Mouse (Mus musculus): ENCODE measurements around the gene Gm10203. TPM values are rescaled to one million over a fixed set of nuclear protein-coding genes. Genes with fewer than 3 reads are reported as not detected.

The Gm10203 gene
- total and polyA plus RNA-seq, 2 experiments: not detected

DNA sequence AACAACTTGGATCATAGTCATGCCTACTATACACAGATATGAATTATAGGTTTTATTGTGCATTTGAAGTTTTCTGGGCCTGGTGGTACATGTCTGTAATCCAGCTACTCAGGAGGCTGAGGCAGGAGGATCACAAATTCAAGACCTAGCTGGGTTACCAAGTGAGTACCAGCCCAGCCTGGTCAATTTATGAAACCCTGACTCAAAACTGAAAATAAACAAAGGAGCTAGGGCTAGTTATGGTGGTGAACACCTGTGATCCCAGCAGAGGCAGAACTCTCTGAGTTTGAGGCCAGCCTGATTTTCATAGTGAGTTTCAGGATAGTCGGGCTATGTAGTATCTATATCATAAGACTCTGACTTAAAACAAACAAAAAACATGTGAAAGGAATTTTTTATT, 32.7 kb upstream of the Gm10203 start:
- Histone ChIP-seq H3K4me1 (ENCODE audit: control insufficient read depth, insufficient read depth, low read length) (peaks cover 21% of the 10 kb centered on the region), H3K36me3 (ENCODE audit: control insufficient read depth, insufficient read depth, low read length) (no peaks in the 10 kb centered on the region; the same call in 1 of the 2 replicates), H3K27ac (replicated peaks; ENCODE audit: insufficient read depth, low read depth, low read length) (0 out of 2 replicates have a peak overlapping the region, but pooled peaks have one; percentile 10), H3K4me3 (ENCODE audit: insufficient read depth, low read depth, low read length) (no peak overlapping the region), H3K27me3 (ENCODE audit: control insufficient read depth, insufficient read depth, low read length) (no peaks in the 10 kb centered on the region), H3K79me2 (ENCODE audit: control insufficient read depth, insufficient read depth, low read length) (peaks cover 20% of the 10 kb centered on the region; the same call in 1 of the 2 replicates), H3K9ac (ENCODE audit: low read depth, low read length) (no peak overlapping the region)
- no peak for TF ChIP-seq CTCF (IDR thresholded peaks at IDR 0.05; ENCODE audit: low read depth, low read length)
- TF ChIP-seq POLR2A (IDR thresholded peaks at IDR 0.05; ENCODE audit: extremely low read depth, insufficient read depth, low read length): no peak
- DNase-seq (ENCODE audit: extremely low read depth, low read depth, low spot score): no peak
- 88% methylated on average over 1 of the region's 1 CpGs for WGBS

DNA sequence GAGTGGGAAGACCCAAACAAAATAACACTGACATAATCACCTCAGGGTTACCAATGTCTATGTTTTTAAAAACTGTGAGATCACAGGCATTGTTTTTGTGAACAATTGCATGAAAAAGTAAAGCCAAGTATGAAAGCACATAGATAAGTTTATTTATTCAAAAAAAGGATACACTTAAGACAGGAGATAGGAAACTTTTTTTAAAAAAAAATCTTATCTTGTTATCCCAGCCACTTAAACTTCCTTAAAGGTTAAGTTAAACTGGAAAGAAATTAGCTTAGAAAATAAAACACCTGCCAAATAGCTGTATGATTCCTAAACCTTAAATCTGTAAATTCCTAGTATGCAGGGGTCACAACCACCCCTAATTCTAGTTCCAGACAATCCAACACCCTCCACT, 31.0 kb upstream of the Gm10203 start:
- H3K27me3 ChIP-seq (ENCODE audit: control insufficient read depth, insufficient read depth, low read length): no peaks in the 10 kb centered on the region
- H3K4me3 ChIP-seq (ENCODE audit: insufficient read depth, low read depth, low read length): no peak overlapping the region; the same call in 1 of the 2 replicates
- peaks cover 16% of the 10 kb centered on the region; the same call in 1 of the 2 replicates for H3K79me2 ChIP-seq (ENCODE audit: control insufficient read depth, insufficient read depth, low read length)
- TF ChIP-seq POLR2A (IDR thresholded peaks at IDR 0.05; ENCODE audit: extremely low read depth, insufficient read depth, low read length): no peak
- no peak for TF ChIP-seq CTCF (IDR thresholded peaks at IDR 0.05; ENCODE audit: low read depth, low read length)
- peaks cover 16% of the 10 kb centered on the region for H3K4me1 ChIP-seq (ENCODE audit: control insufficient read depth, insufficient read depth, low read length)
- H3K9ac ChIP-seq (ENCODE audit: low read depth, low read length): no peak overlapping the region
- no peak overlapping the region for H3K27ac ChIP-seq (replicated peaks; ENCODE audit: insufficient read depth, low read depth, low read length)
- DNase-seq (ENCODE audit: extremely low read depth, low read depth, low spot score): no peak
- H3K36me3 ChIP-seq (ENCODE audit: control insufficient read depth, insufficient read depth, low read length): no peaks in the 10 kb centered on the region

DNA sequence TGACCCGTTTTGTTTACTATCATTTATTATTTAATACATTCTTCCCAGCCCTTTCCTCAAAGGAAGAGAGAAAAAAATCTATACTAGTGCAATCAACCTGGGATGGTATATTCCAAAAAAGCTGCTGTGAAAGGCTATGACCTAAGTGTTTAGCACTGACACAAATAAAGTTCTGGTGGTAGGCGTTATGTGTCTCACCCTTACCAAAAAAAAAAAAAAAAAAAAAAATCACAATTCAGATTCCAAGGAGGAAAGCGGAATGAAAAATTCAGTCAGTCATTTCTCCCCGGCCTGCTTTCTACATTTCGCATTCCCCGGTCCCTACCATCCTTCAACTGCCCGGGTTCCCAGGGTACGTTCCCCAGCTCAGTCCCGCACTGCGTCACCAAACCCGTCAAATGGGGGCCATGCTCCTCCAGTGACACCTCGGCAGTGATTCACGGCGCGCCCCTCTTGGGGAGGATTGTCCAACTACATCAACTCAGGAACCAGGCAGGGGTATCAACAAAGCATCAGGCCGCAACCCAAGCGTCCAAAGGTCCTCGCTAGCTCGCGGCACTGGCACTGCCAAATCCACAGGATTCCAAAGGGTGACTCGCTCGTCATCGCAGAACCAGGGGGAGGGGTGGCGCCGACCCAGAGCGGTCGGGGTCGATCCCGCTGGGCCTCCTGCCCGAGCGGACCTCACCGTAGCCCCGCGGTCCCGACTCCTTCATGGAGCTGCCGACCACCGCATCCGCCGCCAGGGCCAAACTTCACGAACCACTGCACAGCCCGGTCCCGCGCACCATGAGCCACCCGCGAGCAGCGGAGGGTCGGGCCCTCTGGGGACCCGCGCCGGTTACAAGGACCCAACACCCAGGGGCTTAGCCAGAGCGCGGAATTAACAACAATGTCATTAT, 29.5 kb upstream of the Gm10203 start:
- H3K36me3 ChIP-seq (ENCODE audit: control insufficient read depth, insufficient read depth, low read length): no peaks in the 10 kb centered on the region

GRCm38 (mm10) chr6:149101076-149101942, 28.7 kb upstream of the Gm10203 start, which contains the start of gene Dennd5b:
Dennd5b (minus strand) TSS chr6:149101680.
- H3K36me3 ChIP-seq (ENCODE audit: control insufficient read depth, insufficient read depth, low read length): no peaks in the 10 kb centered on the region
- peak; percentile 44 for DNase-seq (ENCODE audit: extremely low read depth, low read depth, low spot score)

More for the DNA sequence above, 29.5 kb upstream of the Gm10203 start:
- peak overlapping the region; percentile 80 for H3K4me3 ChIP-seq (ENCODE audit: insufficient read depth, low read depth, low read length)
- H3K27me3 ChIP-seq (ENCODE audit: control insufficient read depth, insufficient read depth, low read length): no peaks in the 10 kb centered on the region
- H3K27ac ChIP-seq (replicated peaks; ENCODE audit: insufficient read depth, low read depth, low read length): peak overlapping the region; percentile 100
- peaks cover 14% of the 10 kb centered on the region; the same call in 1 of the 2 replicates for H3K79me2 ChIP-seq (ENCODE audit: control insufficient read depth, insufficient read depth, low read length)
- peaks cover 13% of the 10 kb centered on the region for H3K4me1 ChIP-seq (ENCODE audit: control insufficient read depth, insufficient read depth, low read length)
- H3K9ac ChIP-seq (ENCODE audit: low read depth, low read length): peak overlapping the region; percentile 99
- DNase-seq (ENCODE audit: extremely low read depth, low read depth, low spot score): peak; percentile 91
- TF ChIP-seq CTCF (IDR thresholded peaks at IDR 0.05; ENCODE audit: low read depth, low read length) (no peak), POLR2A (IDR thresholded peaks at IDR 0.05; ENCODE audit: extremely low read depth, insufficient read depth, low read length) (0 out of 2 replicates have a peak, but pooled peaks have one; percentile 58)
- under 1% methylated on average over 52 of the region's 52 CpGs for WGBS

GRCm38 (mm10) chr6:149101943-149102243, 28.1 kb upstream of the Gm10203 start:
- peak overlapping the region; percentile 83 for H3K27ac ChIP-seq (replicated peaks; ENCODE audit: insufficient read depth, low read depth, low read length)
- no peaks in the 10 kb centered on the region for H3K27me3 ChIP-seq (ENCODE audit: control insufficient read depth, insufficient read depth, low read length)
- peak overlapping the region; percentile 93 for H3K9ac ChIP-seq (ENCODE audit: low read depth, low read length)
- H3K79me2 ChIP-seq (ENCODE audit: control insufficient read depth, insufficient read depth, low read length): peaks cover 13% of the 10 kb centered on the region; the same call in 1 of the 2 replicates
- peak overlapping the region; percentile 80 for H3K4me3 ChIP-seq (ENCODE audit: insufficient read depth, low read depth, low read length)
- H3K36me3 ChIP-seq (ENCODE audit: control insufficient read depth, insufficient read depth, low read length): no peaks in the 10 kb centered on the region
- DNase-seq (ENCODE audit: extremely low read depth, low read depth, low spot score): no peak
- TF ChIP-seq CTCF (IDR thresholded peaks at IDR 0.05; ENCODE audit: low read depth, low read length) (no peak), POLR2A (IDR thresholded peaks at IDR 0.05; ENCODE audit: extremely low read depth, insufficient read depth, low read length) (no peak)
- 5% methylated on average over 7 of the region's 7 CpGs for WGBS
- H3K4me1 ChIP-seq (ENCODE audit: control insufficient read depth, insufficient read depth, low read length): peaks cover 10% of the 10 kb centered on the region; the same call in 1 of the 2 replicates

More at GRCm38 (mm10) chr6:149101076-149101942, 28.7 kb upstream of the Gm10203 start, which contains the start of gene Dennd5b:
- Histone ChIP-seq H3K79me2 (ENCODE audit: control insufficient read depth, insufficient read depth, low read length) (peaks cover 13% of the 10 kb centered on the region; the same call in 1 of the 2 replicates), H3K4me3 (ENCODE audit: insufficient read depth, low read depth, low read length) (peak within 1 kb of the TSS; percentile 80), H3K27me3 (ENCODE audit: control insufficient read depth, insufficient read depth, low read length) (no peaks in the 10 kb centered on the region), H3K4me1 (ENCODE audit: control insufficient read depth, insufficient read depth, low read length) (peaks cover 10% of the 10 kb centered on the region; the same call in 1 of the 2 replicates), H3K9ac (ENCODE audit: low read depth, low read length) (peak within 1 kb of the TSS; percentile 99), H3K27ac (replicated peaks; ENCODE audit: insufficient read depth, low read depth, low read length) (peak within 1 kb of the TSS; percentile 100)
- TF ChIP-seq POLR2A (IDR thresholded peaks at IDR 0.05; ENCODE audit: extremely low read depth, insufficient read depth, low read length) (peak; percentile 58; the same call in 1 of the 2 replicates), CTCF (IDR thresholded peaks at IDR 0.05; ENCODE audit: low read depth, low read length) (no peak)
- under 1% methylated on average over 118 of the region's 124 CpGs for WGBS

Measured in liver, adult 2 months (tissue).